Mouse (Mus musculus): Measurements from ENCODE around the gene Serpinc1.
"Not testable (repeated sequence)": the region's sequence is repeated elsewhere in the genome, so short reads cannot be mapped to it uniquely, and the experiment has no call there.

Serpinc1 gene

GRCm38 (mm10) chr1:160978071-160978735 is at the start of gene Serpinc1:
Gene Serpinc1 (plus strand): TSS chr1:160978585.
- no peak for DNase-seq (ENCODE audit: low read depth, low spot score)

- no peak for DNase-seq (ENCODE audit: low read depth, low spot score)
These were observed 47.1 kb upstream of the Serpinc1 start for GRCm38 (mm10) chr1:160931320-160931719.

GRCm38 (mm10) chr1:160933896-160934482 is 44.4 kb upstream of the Serpinc1 start:
- DNase-seq (ENCODE audit: low read depth, low spot score): peak; percentile 50

- DNase-seq (ENCODE audit: low read depth, low spot score): peak; percentile 16
These were observed 42.8 kb upstream of the Serpinc1 start for GRCm38 (mm10) chr1:160935551-160935950.

- DNase-seq (ENCODE audit: low read depth, low spot score): no peak
These were observed 15.2 kb upstream of the Serpinc1 start for GRCm38 (mm10) chr1:160963199-160963598.

- no peak for DNase-seq (ENCODE audit: low read depth, low spot score)
These were observed 11.1 kb upstream of the Serpinc1 start for GRCm38 (mm10) chr1:160967268-160967667.

- DNase-seq (ENCODE audit: low read depth, low spot score): no peak
These were observed 9.7 kb upstream of the Serpinc1 start for GRCm38 (mm10) chr1:160968643-160969042.

GRCm38 (mm10) chr1:160980021-160980420 is 1.6 kb downstream of the Serpinc1 start:
- no peak for DNase-seq (ENCODE audit: low read depth, low spot score)

- DNase-seq (ENCODE audit: low read depth, low spot score): no peak
These were observed 2.3 kb downstream of the Serpinc1 start for GRCm38 (mm10) chr1:160980537-160981234.

GRCm38 (mm10) chr1:160981337-160981736 is 3.0 kb downstream of the Serpinc1 start:
- no peak for DNase-seq (ENCODE audit: low read depth, low spot score)

GRCm38 (mm10) chr1:160982887-160983286 is 4.5 kb downstream of the Serpinc1 start:
- no peak for DNase-seq (ENCODE audit: low read depth, low spot score)

GRCm38 (mm10) chr1:160984731-160985130 is 6.3 kb downstream of the Serpinc1 start:
- not testable (repeated sequence) for DNase-seq (ENCODE audit: low read depth, low spot score)

GRCm38 (mm10) chr1:160985477-160985876 is 7.1 kb downstream of the Serpinc1 start:
- no peak for DNase-seq (ENCODE audit: low read depth, low spot score)

- no peak for DNase-seq (ENCODE audit: low read depth, low spot score)
These were observed 8.7 kb downstream of the Serpinc1 start for GRCm38 (mm10) chr1:160986881-160987635.

GRCm38 (mm10) chr1:160989395-160989794 is 11.0 kb downstream of the Serpinc1 start:
- peak; percentile 56 for DNase-seq (ENCODE audit: low read depth, low spot score)

- DNase-seq (ENCODE audit: low read depth, low spot score): no peak
These were observed 15.5 kb downstream of the Serpinc1 start for GRCm38 (mm10) chr1:160993851-160994250.

GRCm38 (mm10) chr1:161004942-161005341 is 26.6 kb downstream of the Serpinc1 start:
- no peak for DNase-seq (ENCODE audit: low read depth, low spot score)

- DNase-seq (ENCODE audit: low read depth, low spot score): peak; percentile 52
These were observed 27.1 kb downstream of the Serpinc1 start for GRCm38 (mm10) chr1:161005526-161005925.

GRCm38 (mm10) chr1:161006471-161006870 is 28.1 kb downstream of the Serpinc1 start:
- no peak for DNase-seq (ENCODE audit: low read depth, low spot score)

- DNase-seq (ENCODE audit: low read depth, low spot score): no peak
These were observed 29.7 kb downstream of the Serpinc1 start for GRCm38 (mm10) chr1:161008038-161008437.

GRCm38 (mm10) chr1:161010436-161010835 is 32.1 kb downstream of the Serpinc1 start:
- no peak for DNase-seq (ENCODE audit: low read depth, low spot score)

GRCm38 (mm10) chr1:161016378-161016777 is 38.0 kb downstream of the Serpinc1 start:
- no peak for DNase-seq (ENCODE audit: low read depth, low spot score)
